Mouse (Mus musculus): ENCODE results near the gene Mas1. TPM values are rescaled to one million over a fixed set of nuclear protein-coding genes. Genes with fewer than 3 reads are reported as not detected.
A peak's percentile ranks its signal among the peaks of the same experiment; 100 is the strongest.

The Mas1 gene
- polyA plus RNA-seq, 1 experiment from 2014 or later, result 0.43 TPM

- H3K4me3 ChIP-seq (replicated peaks; ENCODE audit: low read length), result no peak overlapping the region
- peaks cover 5% of the 10 kb centered on the region for H3K4me1 ChIP-seq (replicated peaks; ENCODE audit: control insufficient read depth, insufficient read depth, low read length)
- H3K27ac ChIP-seq (ENCODE audit: low read length), result no peak overlapping the region
- 94% methylated on average over 3 of the region's 3 CpGs for WGBS
- no peaks in the 10 kb centered on the region for H3K9me3 ChIP-seq (ENCODE audit: control insufficient read depth, low read length)
- ATAC-seq, result no peak
- H3K36me3 ChIP-seq (ENCODE audit: control insufficient read depth, insufficient read depth), result no peaks in the 10 kb centered on the region
- no peaks in the 10 kb centered on the region for H3K27me3 ChIP-seq (replicated peaks; ENCODE audit: control insufficient read depth, insufficient read depth, low read length)
- no peak overlapping the region for H3K4me2 ChIP-seq (ENCODE audit: low read length)
- H3K9ac ChIP-seq (replicated peaks; ENCODE audit: low read depth, low read length), result no peak overlapping the region
Measured at GRCm38 (mm10) chr17:12798571-12798970, 69.4 kb downstream of the Mas1 start.

DNA sequence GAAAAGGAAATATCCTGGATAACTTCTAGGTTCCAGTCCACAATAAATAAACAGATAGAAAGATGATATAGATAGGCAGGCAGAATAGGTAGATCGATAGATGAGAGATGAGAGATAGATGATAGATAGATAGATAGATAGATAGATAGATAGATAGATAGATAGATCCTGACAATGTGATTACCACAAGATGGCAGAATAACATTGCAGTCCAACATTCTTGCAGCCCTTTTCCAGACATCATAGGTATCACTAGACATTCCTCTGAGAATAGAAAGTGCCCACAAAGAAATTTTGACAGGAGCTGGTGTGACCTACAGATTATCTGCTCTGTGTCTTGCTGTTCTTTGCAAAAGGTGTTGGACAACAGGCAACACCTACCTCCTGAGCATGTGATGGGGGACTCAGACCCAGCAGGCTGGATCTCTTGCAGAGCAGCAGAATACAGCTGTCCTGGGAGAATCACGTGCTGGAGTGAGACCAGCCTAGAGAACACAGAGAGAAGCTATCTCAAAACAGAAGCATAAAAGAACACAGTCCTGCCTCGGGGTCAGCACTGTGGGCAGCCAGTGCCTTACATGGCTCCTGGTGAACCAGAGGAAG, 70.4 kb downstream of the Mas1 start:
- Histone ChIP-seq H3K27ac (ENCODE audit: low read length) (no peak overlapping the region), H3K36me3 (ENCODE audit: control insufficient read depth, insufficient read depth) (no peaks in the 10 kb centered on the region), H3K4me1 (replicated peaks; ENCODE audit: control insufficient read depth, insufficient read depth, low read length) (peaks cover 5% of the 10 kb centered on the region), H3K4me3 (replicated peaks; ENCODE audit: low read length) (no peak overlapping the region), H3K9me3 (ENCODE audit: control insufficient read depth, low read length) (no peaks in the 10 kb centered on the region), H3K4me2 (ENCODE audit: low read length) (no peak overlapping the region), H3K9ac (replicated peaks; ENCODE audit: low read depth, low read length) (no peak overlapping the region), H3K27me3 (replicated peaks; ENCODE audit: control insufficient read depth, insufficient read depth, low read length) (no peaks in the 10 kb centered on the region)
- ATAC-seq, result no peak
- 82% methylated on average over 3 of the region's 3 CpGs for WGBS

GRCm38 (mm10) chr17:12796633-12797032, 71.3 kb downstream of the Mas1 start:
- no peak overlapping the region for H3K4me3 ChIP-seq (replicated peaks; ENCODE audit: low read length)
- no peak overlapping the region for H3K9ac ChIP-seq (replicated peaks; ENCODE audit: low read depth, low read length)
- no peak overlapping the region for H3K27ac ChIP-seq (ENCODE audit: low read length)
- no peak overlapping the region for H3K4me2 ChIP-seq (ENCODE audit: low read length)
- no peaks in the 10 kb centered on the region for H3K9me3 ChIP-seq (ENCODE audit: control insufficient read depth, low read length)
- no peaks in the 10 kb centered on the region for H3K27me3 ChIP-seq (replicated peaks; ENCODE audit: control insufficient read depth, insufficient read depth, low read length)
- H3K4me1 ChIP-seq (replicated peaks; ENCODE audit: control insufficient read depth, insufficient read depth, low read length), result peaks cover 5% of the 10 kb centered on the region
- ATAC-seq, result no peak
- 92% methylated on average over 3 of the region's 3 CpGs for WGBS
- H3K36me3 ChIP-seq (ENCODE audit: control insufficient read depth, insufficient read depth), result no peaks in the 10 kb centered on the region

- no peaks in the 10 kb centered on the region for H3K9me3 ChIP-seq (ENCODE audit: control insufficient read depth, low read length)
- WGBS, result 59% methylated on average over 8 of the region's 8 CpGs
- no peak overlapping the region for H3K4me2 ChIP-seq (ENCODE audit: low read length)
- peaks cover 13% of the 10 kb centered on the region for H3K4me1 ChIP-seq (replicated peaks; ENCODE audit: control insufficient read depth, insufficient read depth, low read length)
- no peak overlapping the region for H3K9ac ChIP-seq (replicated peaks; ENCODE audit: low read depth, low read length)
- no peak overlapping the region for H3K4me3 ChIP-seq (replicated peaks; ENCODE audit: low read length)
- H3K36me3 ChIP-seq (ENCODE audit: control insufficient read depth, insufficient read depth), result no peaks in the 10 kb centered on the region
- no peaks in the 10 kb centered on the region for H3K27me3 ChIP-seq (replicated peaks; ENCODE audit: control insufficient read depth, insufficient read depth, low read length)
- no peak overlapping the region; the same call in 1 of the 2 replicates for H3K27ac ChIP-seq (ENCODE audit: low read length)
- peak; percentile 67; the same call in 1 of the 2 replicates for ATAC-seq
Measured at GRCm38 (mm10) chr17:12793660-12794406, 74.1 kb downstream of the Mas1 start.

DNA sequence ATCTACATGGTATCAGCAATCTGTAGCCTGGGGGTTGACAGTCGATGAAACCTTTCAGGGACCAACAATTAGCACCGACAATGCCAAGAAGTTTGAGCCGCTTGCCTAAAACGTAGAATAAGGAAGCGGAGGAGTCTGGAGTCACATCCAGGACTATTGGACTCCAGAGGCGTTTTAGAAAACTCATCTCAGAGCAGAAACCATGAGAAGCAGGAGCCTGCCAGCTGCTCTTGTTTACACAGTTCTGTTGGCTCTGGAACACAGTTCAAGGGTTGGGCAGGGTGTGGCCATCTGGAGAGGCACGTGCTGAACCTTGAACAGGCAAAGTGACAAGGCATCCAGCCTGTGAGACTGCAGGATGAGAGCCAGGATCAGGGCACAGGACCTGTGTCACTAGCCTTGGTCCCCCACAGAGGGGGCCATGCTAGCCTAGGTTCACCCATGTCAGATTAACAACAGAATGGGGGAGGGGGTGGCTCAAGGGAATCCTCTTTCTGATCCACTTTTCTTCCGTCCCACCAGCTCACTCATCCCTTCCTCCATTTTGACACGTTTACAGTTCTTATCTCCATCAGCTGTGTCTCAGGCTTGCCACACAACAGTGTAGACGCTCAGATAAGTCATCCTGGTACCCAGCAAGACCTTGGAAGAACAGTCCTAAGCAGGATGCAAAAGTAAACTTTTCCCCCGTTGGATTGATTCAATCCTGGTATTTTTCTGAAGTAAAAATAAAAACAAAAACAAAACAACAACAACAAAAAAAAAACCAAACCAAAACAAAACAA, 75.3 kb downstream of the Mas1 start:
- 78% methylated on average over 11 of the region's 11 CpGs for WGBS
- H3K4me3 ChIP-seq (replicated peaks; ENCODE audit: low read length), result no peak overlapping the region

GRCm38 (mm10) chr17:12791420-12791819, 76.5 kb downstream of the Mas1 start:
- Histone ChIP-seq H3K4me1 (replicated peaks; ENCODE audit: control insufficient read depth, insufficient read depth, low read length) (peaks cover 13% of the 10 kb centered on the region), H3K4me3 (replicated peaks; ENCODE audit: low read length) (no peak overlapping the region), H3K9me3 (ENCODE audit: control insufficient read depth, low read length) (no peaks in the 10 kb centered on the region), H3K27ac (ENCODE audit: low read length) (no peak overlapping the region), H3K36me3 (ENCODE audit: control insufficient read depth, insufficient read depth) (no peaks in the 10 kb centered on the region), H3K27me3 (replicated peaks; ENCODE audit: control insufficient read depth, insufficient read depth, low read length) (no peaks in the 10 kb centered on the region), H3K4me2 (ENCODE audit: low read length) (no peak overlapping the region), H3K9ac (replicated peaks; ENCODE audit: low read depth, low read length) (no peak overlapping the region)
- WGBS, result 41% methylated on average over 4 of the region's 4 CpGs
- ATAC-seq, result no peak

More for the DNA sequence above, 75.3 kb downstream of the Mas1 start:
- Histone ChIP-seq H3K9ac (replicated peaks; ENCODE audit: low read depth, low read length) (no peak overlapping the region), H3K27me3 (replicated peaks; ENCODE audit: control insufficient read depth, insufficient read depth, low read length) (no peaks in the 10 kb centered on the region), H3K9me3 (ENCODE audit: control insufficient read depth, low read length) (no peaks in the 10 kb centered on the region), H3K36me3 (ENCODE audit: control insufficient read depth, insufficient read depth) (no peaks in the 10 kb centered on the region), H3K4me1 (replicated peaks; ENCODE audit: control insufficient read depth, insufficient read depth, low read length) (peaks cover 13% of the 10 kb centered on the region), H3K27ac (ENCODE audit: low read length) (no peak overlapping the region), H3K4me2 (ENCODE audit: low read length) (no peak overlapping the region)
- ATAC-seq, result no peak

DNA sequence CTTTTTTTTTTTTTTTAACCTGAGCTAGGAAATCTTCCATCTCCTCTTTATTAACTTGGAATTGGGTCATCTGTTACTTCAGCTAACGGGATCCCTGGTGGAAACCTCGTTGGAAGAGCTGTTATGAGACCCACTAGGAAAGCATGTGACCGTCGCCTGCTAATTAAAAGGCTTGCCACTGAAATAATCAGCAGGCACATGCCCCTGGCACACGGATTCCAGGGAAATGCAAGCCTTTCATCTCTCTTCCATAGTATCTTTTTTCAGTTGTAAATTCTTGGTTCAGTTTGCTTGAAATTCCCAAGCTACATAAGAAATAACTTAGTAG, 76.9 kb downstream of the Mas1 start:
- no peak for ATAC-seq
- Histone ChIP-seq H3K9ac (replicated peaks; ENCODE audit: low read depth, low read length) (no peak overlapping the region), H3K4me1 (replicated peaks; ENCODE audit: control insufficient read depth, insufficient read depth, low read length) (peaks cover 13% of the 10 kb centered on the region), H3K4me3 (replicated peaks; ENCODE audit: low read length) (no peak overlapping the region), H3K27me3 (replicated peaks; ENCODE audit: control insufficient read depth, insufficient read depth, low read length) (no peaks in the 10 kb centered on the region), H3K36me3 (ENCODE audit: control insufficient read depth, insufficient read depth) (no peaks in the 10 kb centered on the region), H3K9me3 (ENCODE audit: control insufficient read depth, low read length) (no peaks in the 10 kb centered on the region), H3K4me2 (ENCODE audit: low read length) (no peak overlapping the region), H3K27ac (ENCODE audit: low read length) (no peak overlapping the region)
- WGBS, result 12% methylated on average over 5 of the region's 5 CpGs

Small RNA genes within 50 kb of the gene (microRNA-seq; reads per million reads assigned to microRNA genes)
- not detected for gene Gm24085

Other genes starting within 250 kb of the Mas1 start
- gene Slc22a1, start 192.3 kb downstream of the Mas1 start, polyA plus RNA-seq (2015; fragmentation: Nextera tagmentation; extraction: Ambion mirVana), result not detected in 2 replicates
- gene Igf2r, start 98.5 kb downstream of the Mas1 start, polyA plus RNA-seq (2015; fragmentation: Nextera tagmentation; extraction: Ambion mirVana), result 11.9 TPM in 2 replicates
- gene Mrgprh, start 7.9 kb upstream of the Mas1 start, polyA plus RNA-seq (2015; fragmentation: Nextera tagmentation; extraction: Ambion mirVana), result not detected in 2 replicates
- gene Pnldc1, start 42.1 kb upstream of the Mas1 start, polyA plus RNA-seq (2015; fragmentation: Nextera tagmentation; extraction: Ambion mirVana), result 2.2 and 2.3 TPM in 2 replicates
- gene Tcp1, start 47.6 kb upstream of the Mas1 start, polyA plus RNA-seq (2015; fragmentation: Nextera tagmentation; extraction: Ambion mirVana), result 410 and 457 TPM in 2 replicates
- gene Mrpl18, start 48.2 kb upstream of the Mas1 start, polyA plus RNA-seq (2015; fragmentation: Nextera tagmentation; extraction: Ambion mirVana), result 122 and 126 TPM in 2 replicates
- gene Acat3, start 72.5 kb upstream of the Mas1 start, polyA plus RNA-seq (2015; fragmentation: Nextera tagmentation; extraction: Ambion mirVana), result 1.0 and 1.1 TPM in 2 replicates
- 336 and 338 TPM in 2 replicates for gene Acat2, start 92.6 kb upstream of the Mas1 start, polyA plus RNA-seq (2015; fragmentation: Nextera tagmentation; extraction: Ambion mirVana)
- 155 and 168 TPM in 2 replicates for gene Wtap, start 126.0 kb upstream of the Mas1 start, polyA plus RNA-seq (2015; fragmentation: Nextera tagmentation; extraction: Ambion mirVana)
- gene Sod2, start 138.7 kb upstream of the Mas1 start, polyA plus RNA-seq (2015; fragmentation: Nextera tagmentation; extraction: Ambion mirVana), result 107 and 120 TPM in 2 replicates
- gene Gpr31b, start 184.2 kb upstream of the Mas1 start, polyA plus RNA-seq (2015; fragmentation: Nextera tagmentation; extraction: Ambion mirVana), result 0.25 and 0.58 TPM in 2 replicates
- 0.17 TPM in 1 of 2 replicates, not detected in the other for gene Tcp10b, start 193.0 kb upstream of the Mas1 start, polyA plus RNA-seq (2015; fragmentation: Nextera tagmentation; extraction: Ambion mirVana)